Mouse (Mus musculus): ENCODE measurements around the gene Tspan13.

DNA sequence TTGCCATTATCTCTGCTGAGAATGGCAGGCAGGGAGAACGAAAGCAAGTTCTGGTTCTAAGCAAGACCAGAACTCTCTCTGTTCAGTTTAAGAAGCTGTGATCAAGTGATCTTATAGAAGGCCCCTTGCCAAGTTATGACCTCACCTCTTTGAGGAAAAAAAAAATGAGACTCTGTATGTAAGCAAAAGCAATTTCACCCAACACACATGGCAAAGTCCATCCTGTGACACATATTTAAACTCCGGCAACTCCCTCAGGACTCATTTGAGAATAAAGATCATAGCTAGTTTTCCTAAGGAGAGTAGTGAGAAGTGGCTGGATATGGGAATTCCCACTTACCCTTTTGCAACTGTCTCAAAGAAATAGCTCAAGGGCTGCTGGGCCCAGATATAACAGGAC is 34.7 kb downstream of the Tspan13 start:
- TF ChIP-seq POLR2A (IDR thresholded peaks at IDR 0.05; ENCODE audit: extremely low read depth, insufficient read depth, low read length): no peak
- no peak for TF ChIP-seq CTCF (IDR thresholded peaks at IDR 0.05; ENCODE audit: low read depth, low read length)

Measured in liver, adult 2 months (tissue).